ENCODE assay signal across 17 mouse cellular contexts in genomic region chr10:43285541-43285940, GRCm38 (mm10).
"Had no signal": no experiment of that assay in that cellular context is flagged by ENCODE, and none has a peak within 500 bp of the region (broad histone marks: within the 10 kb centered on the region; RNA-seq: fewer than 3 reads in every experiment).

No protein-coding gene starts in this region.

- H3K36me3 ChIP-seq: intestine, embryonic 15.5 days; kidney, embryonic 15.5 days; liver, embryonic 15.5 days; midbrain, embryonic 10.5 days; neural tube, embryonic 15.5 days had no signal

- H3K9ac ChIP-seq: intestine, embryonic 15.5 days; kidney, embryonic 15.5 days; liver, embryonic 15.5 days; neural tube, embryonic 15.5 days had no signal

- H3K27ac ChIP-seq: intestine, embryonic 15.5 days; kidney, embryonic 15.5 days; liver, embryonic 15.5 days; midbrain, embryonic 10.5 days; neural tube, embryonic 15.5 days had no signal

- H3K27me3 ChIP-seq: intestine, embryonic 15.5 days; kidney, embryonic 15.5 days; liver, embryonic 15.5 days; neural tube, embryonic 15.5 days had no signal

- DNase-seq: kidney, adult 18-20 months; kidney, postnatal 14 days; layer of hippocampus, adult 9-11 months; layer of hippocampus, postnatal 36 days; left cerebral cortex, postnatal 4 days; lung, adult 2 months; lung, postnatal 4 days; midbrain, embryonic 14.5 days; right cerebral cortex, adult 18-20 months; thymus, postnatal 36 days had no signal

- ATAC-seq: intestine, embryonic 15.5 days; lung, postnatal 0 days had no signal

- H3K4me1 ChIP-seq: intestine, embryonic 15.5 days; kidney, embryonic 15.5 days; midbrain, embryonic 10.5 days; neural tube, embryonic 15.5 days had no signal

- H3K4me3 ChIP-seq: intestine, embryonic 15.5 days; kidney, embryonic 15.5 days; liver, embryonic 15.5 days; midbrain, embryonic 10.5 days; myocyte; neural tube, embryonic 15.5 days had no signal

- H3K4me2 ChIP-seq: intestine, embryonic 15.5 days; kidney, embryonic 15.5 days; liver, embryonic 15.5 days; neural tube, embryonic 15.5 days had no signal

- H3K9me3 ChIP-seq: intestine, embryonic 15.5 days; kidney, embryonic 15.5 days; liver, embryonic 15.5 days; midbrain, embryonic 10.5 days; neural tube, embryonic 15.5 days had no signal
